Comparison of ENCODE assay signal across 16 mouse cellular contexts in genomic region chr2:27930471-27931015, GRCm38 (mm10). TPM values are rescaled to one million over a fixed set of nuclear protein-coding genes. Genes with fewer than 3 reads are reported as not detected.
A peak's percentile ranks its signal among the peaks of the same experiment; 100 is the strongest.
DNase-seq lines count a peak whose midpoint lies in the region; ATAC-seq and TF ChIP-seq lines count a peak whose summit lies in the region.
"Had no signal": no experiment of that assay in that cellular context is flagged by ENCODE, and none has a peak within 500 bp of the region (broad histone marks: within the 10 kb centered on the region; RNA-seq: fewer than 3 reads in every experiment).

No protein-coding gene starts in this region.

- no peak for ATAC-seq in embryonic facial prominence, embryonic 14.5 days (ENCODE audit: low read depth)
- no peak for ATAC-seq in limb, embryonic 15.5 days (ENCODE audit: insufficient number of reproducible peaks, low FRiP score, low TSS enrichment, low read depth)
- ATAC-seq in hindbrain, embryonic 14.5 days (ENCODE audit: low FRiP score), result no peak
- ATAC-seq: hindbrain, embryonic 16.5 days had no signal

- H3K27me3 ChIP-seq in kidney, adult 2 months (replicated peaks; ENCODE audit: control insufficient read depth, insufficient read depth, low read length), result no peaks in the 10 kb centered on the region
- H3K27me3 ChIP-seq in embryonic facial prominence, embryonic 14.5 days (replicated peaks; ENCODE audit: control insufficient read depth, insufficient read depth, low read length), result no peaks in the 10 kb centered on the region
- H3K27me3 ChIP-seq in limb, embryonic 15.5 days, result no peaks in the 10 kb centered on the region
- H3K27me3 ChIP-seq in hindbrain, embryonic 14.5 days (ENCODE audit: control insufficient read depth, insufficient read depth, low read length), result no peaks in the 10 kb centered on the region
- H3K27me3 ChIP-seq: neural tube, embryonic 13.5 days had no signal

- H3K4me2 ChIP-seq in embryonic facial prominence, embryonic 14.5 days (ENCODE audit: low read depth, low read length), result no peak overlapping the region
- no peak overlapping the region for H3K4me2 ChIP-seq in limb, embryonic 15.5 days
- H3K4me2 ChIP-seq in hindbrain, embryonic 14.5 days (replicated peaks), result no peak overlapping the region
- H3K4me2 ChIP-seq: neural tube, embryonic 13.5 days had no signal

- no peak for TF ChIP-seq CTCF in kidney, adult 2 months (conservative IDR thresholded peaks at IDR 0.05; ENCODE audit: insufficient read depth, insufficient read length, low read depth, low read length)

- H3K9me3 ChIP-seq in embryonic facial prominence, embryonic 14.5 days (ENCODE audit: control insufficient read depth, low read length), result no peaks in the 10 kb centered on the region
- no peaks in the 10 kb centered on the region for H3K9me3 ChIP-seq in limb, embryonic 15.5 days
- no peaks in the 10 kb centered on the region for H3K9me3 ChIP-seq in hindbrain, embryonic 14.5 days (ENCODE audit: control insufficient read depth, low read length)
- H3K9me3 ChIP-seq: neural tube, embryonic 13.5 days had no signal

- TF ChIP-seq POLR2A in kidney, adult 2 months (IDR thresholded peaks at IDR 0.05; ENCODE audit: low read depth, low read length), result no peak

- 73% methylated on average over 5 of the region's 5 CpGs for WGBS in kidney, adult 2 months
- WGBS in embryonic facial prominence, embryonic 14.5 days, result 88% methylated on average over 5 of the region's 5 CpGs
- WGBS in limb, embryonic 15.5 days, result 82% methylated on average over 5 of the region's 5 CpGs
- WGBS in hindbrain, embryonic 14.5 days, result 93% methylated on average over 5 of the region's 5 CpGs

- 0 out of 2 replicates have a peak overlapping the region, but pooled peaks have one; percentile 8 for H3K9ac ChIP-seq in embryonic facial prominence, embryonic 14.5 days (ENCODE audit: low read depth, low read length)
- H3K9ac ChIP-seq in limb, embryonic 15.5 days, result no peak overlapping the region
- no peak overlapping the region for H3K9ac ChIP-seq in hindbrain, embryonic 14.5 days
- H3K9ac ChIP-seq: neural tube, embryonic 13.5 days had no signal

- no peaks in the 10 kb centered on the region for H3K4me1 ChIP-seq in kidney, adult 2 months (ENCODE audit: control insufficient read depth, insufficient read depth, low read length)
- peaks cover 53% of the 10 kb centered on the region for H3K4me1 ChIP-seq in embryonic facial prominence, embryonic 14.5 days (ENCODE audit: control insufficient read depth, insufficient read depth, low read length)
- H3K4me1 ChIP-seq in limb, embryonic 15.5 days, result peaks cover 63% of the 10 kb centered on the region
- H3K4me1 ChIP-seq in hindbrain, embryonic 14.5 days (replicated peaks; ENCODE audit: control insufficient read depth, insufficient read depth, low read length), result no peaks in the 10 kb centered on the region

- H3K27ac ChIP-seq in kidney, adult 2 months (ENCODE audit: insufficient read depth, low read depth, low read length), result peak overlapping the region; percentile 9; the same call in 1 of the 2 replicates
- H3K27ac ChIP-seq in embryonic facial prominence, embryonic 14.5 days (replicated peaks; ENCODE audit: low read depth, low read length), result peak overlapping the region; percentile 93; the same call in 1 of the 2 replicates
- peak overlapping the region; percentile 79 for H3K27ac ChIP-seq in limb, embryonic 15.5 days
- no peak overlapping the region for H3K27ac ChIP-seq in hindbrain, embryonic 14.5 days
- H3K27ac ChIP-seq: neural tube, embryonic 13.5 days had no signal

- no peak overlapping the region for H3K4me3 ChIP-seq in kidney, adult 2 months (ENCODE audit: insufficient read depth, low read depth, low read length)
- no peak overlapping the region for H3K4me3 ChIP-seq in embryonic facial prominence, embryonic 14.5 days (ENCODE audit: low read depth, low read length)
- H3K4me3 ChIP-seq in limb, embryonic 15.5 days, result no peak overlapping the region
- H3K4me3 ChIP-seq in hindbrain, embryonic 14.5 days (replicated peaks; ENCODE audit: low read length), result no peak overlapping the region
- H3K4me3 ChIP-seq: neural tube, embryonic 13.5 days had no signal

- H3K36me3 ChIP-seq in kidney, adult 2 months (ENCODE audit: control insufficient read depth, insufficient read depth, low read length), result no peaks in the 10 kb centered on the region
- peaks cover 42% of the 10 kb centered on the region for H3K36me3 ChIP-seq in embryonic facial prominence, embryonic 14.5 days (ENCODE audit: control insufficient read depth, insufficient read depth, low read length)
- peaks cover 59% of the 10 kb centered on the region for H3K36me3 ChIP-seq in limb, embryonic 15.5 days
- no peaks in the 10 kb centered on the region for H3K36me3 ChIP-seq in hindbrain, embryonic 14.5 days (replicated peaks; ENCODE audit: control insufficient read depth, insufficient read depth)
- H3K36me3 ChIP-seq: neural tube, embryonic 13.5 days had no signal

- no peak for DNase-seq in kidney, adult 2 months
- no peak for DNase-seq in kidney, adult 18-20 months
- peak; percentile 25 for DNase-seq in brain, adult 2 months (ENCODE audit: low read depth, low spot score)
- DNase-seq in embryonic facial prominence, embryonic 14.5 days (ENCODE audit: low spot score), result no peak
- no peak for DNase-seq in heart, adult 8-10 months (ENCODE audit: low spot score)
- no peak for DNase-seq in hindbrain, embryonic 14.5 days (ENCODE audit: low spot score)
- DNase-seq: cerebellum, adult 9-11 months; heart, adult 18-20 months; heart, postnatal 10 days; liver; lung, adult 2 months; right cerebral cortex, postnatal 4 days; thymus, postnatal 25 days had no signal

RNA-seq across cellular contexts. Expression of gene Col5a1, which starts 44.3 kb away (rescaled TPM):
- polyA plus RNA-seq in kidney, adult 2 months (2012; rRNA removed), result 7.5 and 8.1 TPM in 2 replicates
- 253 and 258 TPM in 2 replicates for polyA plus RNA-seq in embryonic facial prominence, embryonic 14.5 days (2014; fragmentation: Nextera tagmentation; extraction: Ambion mirVana)
- polyA plus RNA-seq in limb, embryonic 15.5 days (2015; fragmentation: Nextera tagmentation; extraction: Ambion mirVana), result 259 and 273 TPM in 2 replicates
- total RNA-seq in heart, adult 8-10 months (2022), result 10 to 100 TPM; 10.8 to 17.6 (median 15.1) TPM
- polyA plus RNA-seq in hindbrain, embryonic 14.5 days (2014; fragmentation: Nextera tagmentation; extraction: Ambion mirVana), result 12.2 and 14.7 TPM in 2 replicates

Comparison
In these comparisons a context has a peak if more than half of its experiments do, and no peak if none do; other contexts are left out.
1. RNA of gene Col5a1, which starts 44.3 kb away (polyA plus RNA-seq): 259 to 273 TPM in limb, embryonic 15.5 days and 253 to 258 TPM in embryonic facial prominence, embryonic 14.5 days; 12.2 to 14.7 TPM in hindbrain, embryonic 14.5 days and 7.5 to 8.1 TPM in kidney, adult 2 months; every median in the first group is over 10 times any median in the second.